Mouse (Mus musculus): ENCODE measurements at regions not wholly inside any gene's neighbourhood (a gene's known extent, or its start where the extent isn't known, plus 50 kb on each side); places are given as distances from the start of the nearest gene placed in this dataset.
A peak's percentile ranks its signal among the peaks of the same experiment; 100 is the strongest.

GRCm38 (mm10) chr8:35974323-35975029 lies 208.9 kb downstream of the Gm19410 start:
- Histone ChIP-seq H3K4me1 (replicated peaks; ENCODE audit: insufficient read depth, low read length) (no peaks in the 10 kb centered on the region), H3K27me3 (ENCODE audit: insufficient read depth, low read length) (no peaks in the 10 kb centered on the region), H3K9ac (ENCODE audit: low read depth, low read length) (no peak overlapping the region), H3K9me3 (replicated peaks; ENCODE audit: low read length) (no peaks in the 10 kb centered on the region), H3K27ac (no peak overlapping the region), H3K4me3 (replicated peaks; ENCODE audit: low read depth, low read length) (no peak overlapping the region), H3K4me2 (ENCODE audit: low read length) (no peak overlapping the region), H3K36me3 (ENCODE audit: insufficient read depth, low read length) (no peaks in the 10 kb centered on the region)
- ATAC-seq (replicated peaks; ENCODE audit: low FRiP score, low read depth) (no peak), DNase-seq (ENCODE audit: low spot score) (peak; percentile 65)
- no peak for TF ChIP-seq CTCF (IDR thresholded peaks at IDR 0.05; ENCODE audit: low read depth)
- WGBS = 53% methylated on average over 10 of the region's 10 CpGs

DNA sequence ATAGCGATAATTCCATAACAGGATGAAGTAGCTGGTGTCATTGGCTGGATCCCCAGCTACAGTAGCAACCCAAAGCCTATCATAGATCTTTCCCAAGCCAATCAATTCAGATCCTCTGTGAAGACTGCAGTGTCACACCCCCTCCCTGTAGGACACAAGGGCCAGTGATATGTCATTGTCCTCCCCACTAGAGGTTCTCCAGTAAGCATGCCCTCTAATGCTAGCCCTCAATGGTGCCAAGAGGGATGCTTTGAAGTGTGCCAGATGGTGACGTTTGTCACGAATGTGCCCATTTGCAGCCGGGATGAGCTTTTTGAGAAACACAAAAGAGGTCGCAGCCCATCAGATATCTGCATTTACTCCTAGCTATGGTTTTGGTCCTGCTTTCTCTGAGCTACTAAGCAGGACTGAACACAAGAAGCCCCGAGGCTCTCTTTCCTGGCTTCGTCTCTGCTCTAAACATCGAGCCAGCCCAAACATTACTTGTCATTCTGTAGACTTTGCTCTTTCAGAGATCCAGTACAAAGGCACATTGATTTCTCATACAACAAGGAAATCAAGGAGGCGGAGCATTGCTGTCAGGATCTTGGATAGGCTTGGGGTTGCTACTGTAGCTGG lies 214.2 kb downstream of the Gm19410 start:
- DNase-seq (ENCODE audit: low spot score) (no peak), ATAC-seq (replicated peaks; ENCODE audit: low FRiP score, low read depth) (no peak)
- WGBS = 90% methylated on average over 9 of the region's 9 CpGs
- no peak overlapping the region for H3K9ac ChIP-seq (ENCODE audit: low read depth, low read length)
- no peaks in the 10 kb centered on the region for H3K4me1 ChIP-seq (replicated peaks; ENCODE audit: insufficient read depth, low read length)
- TF ChIP-seq CTCF (IDR thresholded peaks at IDR 0.05; ENCODE audit: low read depth) = no peak
- no peak overlapping the region for H3K27ac ChIP-seq
- no peaks in the 10 kb centered on the region for H3K9me3 ChIP-seq (replicated peaks; ENCODE audit: low read length)
- no peaks in the 10 kb centered on the region for H3K27me3 ChIP-seq (ENCODE audit: insufficient read depth, low read length)
- H3K36me3 ChIP-seq (ENCODE audit: insufficient read depth, low read length) = no peaks in the 10 kb centered on the region
- no peak overlapping the region for H3K4me3 ChIP-seq (replicated peaks; ENCODE audit: low read depth, low read length)
- no peak overlapping the region for H3K4me2 ChIP-seq (ENCODE audit: low read length)

GRCm38 (mm10) chr8:35983083-35983482 lies 217.5 kb downstream of the Gm19410 start:
- DNase-seq (ENCODE audit: low spot score) = no peak
- Histone ChIP-seq H3K4me2 (ENCODE audit: low read length) (no peak overlapping the region), H3K27ac (no peak overlapping the region), H3K27me3 (ENCODE audit: insufficient read depth, low read length) (no peaks in the 10 kb centered on the region), H3K9ac (ENCODE audit: low read depth, low read length) (no peak overlapping the region), H3K9me3 (replicated peaks; ENCODE audit: low read length) (no peaks in the 10 kb centered on the region), H3K4me1 (replicated peaks; ENCODE audit: insufficient read depth, low read length) (no peaks in the 10 kb centered on the region), H3K4me3 (replicated peaks; ENCODE audit: low read depth, low read length) (no peak overlapping the region), H3K36me3 (ENCODE audit: insufficient read depth, low read length) (no peaks in the 10 kb centered on the region)
- no peak for TF ChIP-seq CTCF (IDR thresholded peaks at IDR 0.05; ENCODE audit: low read depth)
- no peak for ATAC-seq (replicated peaks; ENCODE audit: low FRiP score, low read depth)
- 67% methylated on average over 2 of the region's 2 CpGs for WGBS

GRCm38 (mm10) chr8:35985152-35985689 lies 219.6 kb downstream of the Gm19410 start:
- Histone ChIP-seq H3K27ac (no peak overlapping the region), H3K36me3 (ENCODE audit: insufficient read depth, low read length) (no peaks in the 10 kb centered on the region), H3K27me3 (ENCODE audit: insufficient read depth, low read length) (no peaks in the 10 kb centered on the region), H3K4me2 (ENCODE audit: low read length) (no peak overlapping the region), H3K9ac (ENCODE audit: low read depth, low read length) (no peak overlapping the region), H3K4me1 (replicated peaks; ENCODE audit: insufficient read depth, low read length) (no peaks in the 10 kb centered on the region), H3K9me3 (replicated peaks; ENCODE audit: low read length) (no peaks in the 10 kb centered on the region), H3K4me3 (replicated peaks; ENCODE audit: low read depth, low read length) (no peak overlapping the region)
- no peak for DNase-seq (ENCODE audit: low spot score)
- WGBS = 41% methylated on average over 5 of the region's 5 CpGs
- no peak for TF ChIP-seq CTCF (IDR thresholded peaks at IDR 0.05; ENCODE audit: low read depth)
- no peak for ATAC-seq (replicated peaks; ENCODE audit: low FRiP score, low read depth)

DNA sequence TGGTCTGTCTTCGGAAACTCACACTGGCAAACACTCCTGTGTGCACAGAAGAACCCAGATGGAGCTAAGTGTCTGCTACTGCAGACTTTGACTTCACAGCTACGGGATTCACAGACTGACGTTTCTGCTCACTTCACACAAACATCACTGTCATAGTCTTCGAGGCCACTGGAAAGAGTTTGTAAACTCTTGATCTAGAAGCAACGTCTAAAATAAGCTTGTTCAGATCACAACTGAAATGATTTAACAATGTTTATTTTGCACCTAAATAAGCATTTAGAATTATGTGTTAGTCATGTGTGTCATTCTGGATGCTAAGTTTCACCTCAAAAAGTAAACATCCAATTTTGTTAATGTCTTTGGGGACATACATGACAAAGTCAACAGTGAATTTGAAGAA lies 221.7 kb downstream of the Gm19410 start:
- Histone ChIP-seq H3K27me3 (ENCODE audit: insufficient read depth, low read length) (no peaks in the 10 kb centered on the region), H3K9ac (ENCODE audit: low read depth, low read length) (no peak overlapping the region), H3K4me2 (ENCODE audit: low read length) (no peak overlapping the region), H3K27ac (no peak overlapping the region), H3K9me3 (replicated peaks; ENCODE audit: low read length) (no peaks in the 10 kb centered on the region), H3K36me3 (ENCODE audit: insufficient read depth, low read length) (no peaks in the 10 kb centered on the region), H3K4me3 (replicated peaks; ENCODE audit: low read depth, low read length) (no peak overlapping the region), H3K4me1 (replicated peaks; ENCODE audit: insufficient read depth, low read length) (no peaks in the 10 kb centered on the region)
- 68% methylated on average over 5 of the region's 5 CpGs for WGBS
- DNase-seq (ENCODE audit: low spot score) = no peak
- no peak for TF ChIP-seq CTCF (IDR thresholded peaks at IDR 0.05; ENCODE audit: low read depth)
- ATAC-seq (replicated peaks; ENCODE audit: low FRiP score, low read depth) = no peak

DNA sequence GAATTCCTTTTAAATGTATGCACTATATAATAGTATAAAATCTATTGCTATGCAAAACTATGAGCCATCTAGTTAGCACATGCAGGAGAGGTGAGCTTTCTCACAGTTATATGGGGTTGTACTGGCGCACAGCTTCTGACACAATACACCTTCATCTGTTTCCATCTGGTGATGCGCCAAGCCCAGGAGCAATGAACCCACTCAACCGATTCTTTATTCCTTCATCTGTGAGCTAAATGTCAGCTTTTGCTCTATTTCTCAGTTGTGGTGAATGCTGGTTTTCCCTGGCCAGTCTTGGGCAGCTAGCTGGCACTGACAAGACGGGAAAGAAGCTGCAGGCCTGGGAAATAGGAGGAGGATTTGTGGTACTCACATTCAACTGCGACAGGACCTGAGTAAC lies 225.4 kb downstream of the Gm19410 start:
- Histone ChIP-seq H3K27me3 (ENCODE audit: insufficient read depth, low read length) (no peaks in the 10 kb centered on the region), H3K36me3 (ENCODE audit: insufficient read depth, low read length) (no peaks in the 10 kb centered on the region), H3K4me1 (replicated peaks; ENCODE audit: insufficient read depth, low read length) (no peaks in the 10 kb centered on the region), H3K27ac (no peak overlapping the region), H3K9ac (ENCODE audit: low read depth, low read length) (no peak overlapping the region), H3K4me3 (replicated peaks; ENCODE audit: low read depth, low read length) (no peak overlapping the region), H3K9me3 (replicated peaks; ENCODE audit: low read length) (no peaks in the 10 kb centered on the region), H3K4me2 (ENCODE audit: low read length) (no peak overlapping the region)
- no peak for DNase-seq (ENCODE audit: low spot score)
- TF ChIP-seq CTCF (IDR thresholded peaks at IDR 0.05; ENCODE audit: low read depth) = no peak
- ATAC-seq (replicated peaks; ENCODE audit: low FRiP score, low read depth) = no peak
- 90% methylated on average over 5 of the region's 5 CpGs for WGBS

All from kidney, postnatal 0 days (tissue).